Mouse (Mus musculus) cerebellum, postnatal 14 days (tissue): ENCODE results near the gene Hoxb5.

ENCODE experiments used
- DNase-seq, 2 experiments: peaks; one replicate each; pipeline ENCODE4 v3.0.0; 2021; ENCODE audit warnings: mixed read lengths in 2 of 2

The Hoxb5 gene

GRCm38 (mm10) chr11:96288455-96289221, 14.5 kb upstream of the Hoxb5 start:
- DNase-seq: no peak

DNA sequence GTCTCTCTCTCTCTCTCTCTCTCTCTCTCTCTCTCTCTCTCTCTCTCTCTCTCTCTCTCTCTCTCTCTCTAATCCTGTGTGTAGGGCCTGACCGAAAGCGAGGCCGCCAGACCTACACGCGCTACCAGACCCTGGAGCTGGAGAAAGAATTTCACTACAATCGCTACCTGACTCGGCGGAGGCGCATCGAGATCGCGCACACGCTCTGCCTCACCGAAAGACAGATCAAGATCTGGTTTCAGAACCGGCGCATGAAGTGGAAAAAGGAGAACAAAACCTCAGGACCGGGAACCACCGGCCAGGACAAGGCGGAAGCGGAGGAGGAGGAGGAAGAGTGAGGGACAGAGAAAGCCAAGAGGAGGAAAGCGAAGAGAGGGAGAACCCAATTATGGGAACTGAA, 13.8 kb upstream of the Hoxb5 start:
- DNase-seq: no peak

GRCm38 (mm10) chr11:96289837-96290236, 13.3 kb upstream of the Hoxb5 start:
- DNase-seq: no peak

- DNase-seq: no peak
Observed at GRCm38 (mm10) chr11:96290705-96291355, 12.3 kb upstream of the Hoxb5 start.

- no peak for DNase-seq
Observed at GRCm38 (mm10) chr11:96291681-96292564, 11.2 kb upstream of the Hoxb5 start, which contains the start of gene Hoxb6. TSS of gene Hoxb6 (plus strand) at chr11:96292476.

DNA sequence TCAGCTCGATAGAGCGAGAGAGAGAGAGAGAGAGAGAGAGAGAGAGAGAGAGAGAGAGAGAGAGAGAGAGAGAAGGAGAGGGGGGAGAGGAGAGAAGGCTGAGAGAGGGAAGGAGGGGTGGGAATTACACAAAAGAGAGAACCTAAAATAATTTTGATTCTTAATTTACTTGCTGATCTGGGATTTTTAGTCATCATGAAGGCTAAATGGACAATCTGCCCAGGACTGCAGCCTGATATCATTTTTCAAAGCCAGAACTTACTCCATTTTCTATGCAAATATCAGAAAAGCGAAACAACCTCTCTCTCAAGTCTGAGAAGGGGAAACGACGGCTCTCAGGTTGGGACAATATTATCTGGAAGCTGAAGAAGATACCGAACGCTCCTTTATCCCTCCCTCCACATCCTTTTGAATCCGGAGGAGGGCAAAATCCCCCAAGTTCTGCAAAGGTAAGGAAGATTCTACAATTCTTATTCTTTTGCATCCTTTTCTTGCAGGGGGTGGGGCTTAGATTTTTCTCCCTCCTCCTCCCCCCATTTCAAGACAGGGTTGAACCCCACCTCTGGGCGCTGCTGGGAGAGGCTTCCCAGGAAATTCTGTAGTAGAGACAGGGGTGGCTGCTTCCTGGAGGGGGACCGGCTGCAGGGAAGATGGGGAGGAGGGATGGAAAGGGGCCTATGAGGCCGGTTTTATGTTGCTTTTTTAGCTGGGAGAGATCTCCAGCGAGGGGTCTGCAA, 10.4 kb upstream of the Hoxb5 start:
- DNase-seq: no peak

- no peak for DNase-seq
Observed at GRCm38 (mm10) chr11:96293302-96293921, 9.7 kb upstream of the Hoxb5 start.

- DNase-seq: peak; percentile 78 to 83
Observed at GRCm38 (mm10) chr11:96294245-96295091, 8.7 kb upstream of the Hoxb5 start.

DNA sequence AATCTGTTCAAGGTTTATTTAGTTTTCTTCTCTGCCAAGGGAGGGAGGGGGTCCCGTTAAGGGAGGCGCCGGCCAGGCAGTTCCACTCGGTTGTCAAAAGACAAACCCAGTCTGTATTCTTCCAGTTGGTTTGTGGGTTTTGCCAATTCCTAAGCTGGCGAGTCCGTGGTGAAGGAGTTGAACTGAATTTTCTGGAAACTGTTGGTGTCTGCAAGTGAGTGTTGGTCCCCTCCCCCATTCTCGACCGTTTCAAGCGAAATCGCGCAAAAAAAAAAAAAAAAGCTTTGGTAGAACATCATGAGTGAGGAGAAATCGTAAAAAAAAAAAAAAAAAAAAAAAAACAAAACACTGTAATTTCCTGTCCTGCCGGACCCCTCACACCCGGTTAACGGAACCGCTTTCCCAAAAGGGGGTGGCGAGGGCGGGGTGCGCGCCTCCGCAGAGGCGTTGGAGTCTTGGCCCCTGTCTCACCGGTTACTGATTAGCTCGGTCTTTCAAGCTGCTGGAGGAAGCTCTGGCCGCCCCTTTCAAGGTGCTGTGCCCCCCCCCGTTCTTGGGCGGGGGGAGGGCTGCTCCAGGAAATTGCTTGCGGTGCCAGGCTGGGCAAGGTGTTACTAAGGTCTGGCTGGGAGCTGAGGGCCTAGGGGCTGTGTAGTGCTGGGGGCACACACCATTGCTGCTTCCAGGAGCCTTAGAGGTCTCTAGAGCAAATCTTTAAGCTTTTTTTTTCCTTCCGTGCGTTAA, 7.9 kb upstream of the Hoxb5 start:
- DNase-seq: no peak

- DNase-seq: no peak
Observed at GRCm38 (mm10) chr11:96296997-96297396, 6.1 kb upstream of the Hoxb5 start.

DNA sequence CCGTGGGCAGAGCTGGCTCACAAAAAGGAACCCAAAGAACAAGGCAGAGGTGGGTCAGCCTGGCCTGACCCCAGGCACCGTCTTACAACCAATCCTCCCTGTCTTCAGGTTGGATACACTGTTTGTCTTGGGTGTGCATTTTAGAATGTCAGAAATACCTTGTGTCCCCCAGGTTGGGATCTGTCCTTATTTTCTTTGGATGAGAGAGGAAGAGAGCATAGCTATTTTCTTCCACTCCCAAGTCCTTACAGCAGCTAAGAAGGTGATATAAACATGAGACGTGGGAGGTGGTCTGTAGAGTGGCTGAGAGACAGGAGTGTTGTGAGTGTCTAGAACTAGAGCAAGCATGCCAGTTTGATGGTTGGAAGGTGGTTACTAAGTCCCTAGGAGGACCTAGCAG, 5.7 kb upstream of the Hoxb5 start:
- DNase-seq: no peak

- no peak for DNase-seq
Observed at GRCm38 (mm10) chr11:96297968-96298635, 5.0 kb upstream of the Hoxb5 start.

DNA sequence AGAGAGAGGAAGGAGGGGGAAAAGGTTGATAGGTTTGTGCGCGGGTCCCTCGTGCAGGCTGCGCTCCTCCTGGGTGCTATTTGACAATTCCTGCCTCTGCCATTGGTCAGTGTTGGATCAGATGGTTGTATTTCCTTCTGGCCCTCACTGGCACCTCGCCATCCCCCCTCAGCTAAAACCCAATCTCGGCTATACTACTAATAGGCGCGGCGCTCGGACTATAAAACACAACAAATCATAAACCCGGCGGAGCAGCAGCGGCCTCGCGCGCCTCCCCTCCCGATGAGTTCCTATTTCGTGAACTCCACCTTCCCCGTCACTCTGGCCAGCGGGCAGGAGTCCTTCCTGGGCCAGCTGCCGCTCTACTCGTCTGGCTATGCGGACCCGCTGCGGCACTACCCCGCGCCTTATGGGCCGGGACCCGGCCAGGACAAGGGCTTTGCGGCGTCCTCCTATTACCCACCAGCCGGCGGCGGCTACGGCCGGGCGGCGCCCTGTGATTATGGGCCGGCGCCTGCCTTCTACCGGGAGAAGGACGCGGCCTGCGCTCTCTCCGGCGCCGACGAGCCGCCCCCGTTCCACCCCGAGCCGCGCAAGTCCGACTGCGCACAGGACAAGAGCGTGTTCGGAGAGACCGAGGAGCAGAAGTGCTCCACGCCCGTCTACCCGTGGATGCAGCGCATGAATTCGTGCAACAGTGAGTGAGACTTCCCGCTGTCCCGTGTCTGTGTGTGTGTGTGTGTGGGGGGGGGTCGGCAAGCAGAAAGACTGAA, 4.1 kb upstream of the Hoxb5 start:
- DNase-seq: no peak

- no peak for DNase-seq
Observed at GRCm38 (mm10) chr11:96299781-96300180, 3.4 kb upstream of the Hoxb5 start.

DNA sequence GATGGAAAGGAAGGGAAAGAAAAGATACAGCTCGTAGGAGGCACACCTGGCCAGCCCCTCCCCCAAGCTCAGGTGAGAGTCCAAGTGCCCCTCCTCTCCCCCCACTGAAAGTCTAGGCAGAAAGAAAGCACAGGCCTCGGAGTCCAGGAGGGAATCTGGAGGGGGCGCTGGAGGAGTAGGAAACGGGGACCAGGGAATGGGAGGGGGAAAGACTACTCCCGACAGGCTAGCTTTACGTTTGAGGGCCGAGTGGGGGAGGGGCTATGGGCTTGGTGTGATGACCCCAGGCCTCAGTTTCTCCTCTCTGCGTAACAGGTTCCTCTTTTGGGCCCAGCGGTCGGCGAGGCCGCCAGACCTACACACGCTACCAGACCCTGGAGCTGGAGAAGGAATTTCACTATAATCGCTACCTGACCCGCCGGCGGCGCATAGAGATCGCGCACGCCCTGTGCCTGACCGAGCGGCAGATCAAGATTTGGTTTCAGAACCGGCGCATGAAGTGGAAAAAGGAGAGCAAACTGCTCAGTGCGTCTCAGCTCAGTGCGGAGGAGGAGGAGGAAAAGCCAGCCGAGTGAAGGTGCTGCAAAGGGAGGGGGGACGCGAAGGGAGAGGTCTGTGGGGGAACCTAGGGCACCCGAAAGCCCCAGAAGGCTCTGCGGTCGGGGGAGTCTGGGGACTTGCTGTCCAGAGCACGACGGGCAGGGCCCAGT, 2.6 kb upstream of the Hoxb5 start:
- DNase-seq: no peak

DNA sequence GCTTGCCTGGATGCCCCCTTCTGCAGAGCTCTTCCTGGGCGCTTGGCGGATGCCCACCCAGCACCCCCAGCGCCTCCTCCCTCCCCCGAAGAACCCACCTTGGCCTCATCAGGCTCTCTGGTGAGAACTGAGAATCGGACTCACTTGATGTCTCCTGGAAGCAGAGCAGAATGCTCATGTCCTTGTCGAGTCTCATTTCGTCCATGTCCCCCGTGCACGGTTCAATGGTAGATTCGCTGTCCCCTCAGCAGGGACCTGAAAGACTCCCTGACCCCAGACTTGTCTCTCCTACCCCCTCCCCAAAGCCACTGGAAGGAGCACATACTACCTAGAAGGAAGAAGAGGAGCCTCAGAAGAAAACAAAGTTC, 2.1 kb upstream of the Hoxb5 start:
- DNase-seq: no peak

GRCm38 (mm10) chr11:96301837-96302236, 1.3 kb upstream of the Hoxb5 start:
- peak in 1 of 2 experiments; percentile 38 for DNase-seq

GRCm38 (mm10) chr11:96302381-96303150, 570 bp upstream of the Hoxb5 start:
- no peak for DNase-seq
